Mouse (Mus musculus): ENCODE results near the gene Cenpb.

The Cenpb gene

DNA sequence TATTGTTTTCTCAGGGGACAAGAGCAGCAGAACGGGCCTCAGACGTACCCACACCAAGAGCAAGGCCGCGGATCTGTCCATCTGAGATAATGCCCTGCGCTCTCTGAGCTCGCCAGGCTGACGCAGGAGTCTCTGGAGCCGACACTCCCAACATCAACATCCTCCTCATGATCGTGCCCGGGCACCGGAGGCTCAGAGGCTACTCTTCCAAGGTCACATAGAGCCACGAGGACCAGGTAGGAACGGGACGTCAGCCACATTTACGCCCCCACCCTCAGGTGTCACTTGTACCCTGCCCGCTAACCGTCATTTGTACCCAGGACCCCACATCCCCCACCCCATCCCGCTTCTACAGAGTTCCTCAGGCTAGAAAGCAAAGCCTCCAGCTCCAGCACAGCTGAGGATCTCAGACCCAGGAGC is 20.4 kb downstream of the Cenpb start:
- no peak for TF ChIP-seq GATA4 (IDR thresholded peaks at IDR 0.05; ENCODE audit: insufficient replicate concordance, low read length)

DNA sequence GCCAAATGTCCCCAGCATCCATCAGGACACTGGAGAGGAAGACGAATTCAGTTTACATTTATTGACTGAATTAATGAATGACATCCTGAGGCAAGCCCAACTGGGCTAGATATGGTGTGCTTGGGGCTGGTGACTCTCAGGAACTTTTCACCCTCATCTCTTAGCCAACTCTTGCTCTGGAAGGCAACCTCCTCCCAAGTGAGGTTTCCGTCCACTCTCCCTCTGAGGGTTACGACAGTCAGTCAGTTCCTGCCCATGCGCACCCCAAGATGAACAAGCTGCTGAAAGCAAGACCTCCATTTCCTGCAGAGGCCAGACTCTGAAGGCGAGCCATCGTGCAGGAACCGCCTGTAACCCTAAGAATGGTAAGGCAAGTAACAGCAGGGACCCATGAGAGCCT is 22.9 kb downstream of the Cenpb start:
- no peak for TF ChIP-seq GATA4 (IDR thresholded peaks at IDR 0.05; ENCODE audit: insufficient replicate concordance, low read length)

DNA sequence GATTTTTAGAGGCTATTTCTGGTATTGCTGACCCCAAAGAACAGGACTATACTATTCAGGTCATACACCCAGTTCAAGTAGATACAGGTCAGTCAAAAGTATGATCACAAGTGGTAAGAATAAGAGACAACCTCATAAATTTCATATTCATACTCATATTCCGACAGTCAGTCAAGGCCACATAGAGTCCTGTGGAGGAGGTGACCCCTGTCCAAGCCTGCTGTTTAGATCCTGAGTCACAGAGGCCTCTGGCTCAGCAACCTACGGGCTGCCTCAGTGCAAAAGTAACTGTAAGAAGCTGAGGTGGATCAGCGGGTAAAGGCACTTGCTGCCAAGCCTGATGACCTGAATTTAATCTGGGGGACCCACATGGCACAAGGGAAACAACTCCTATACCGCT is 25.8 kb downstream of the Cenpb start:
- TF ChIP-seq GATA4 (IDR thresholded peaks at IDR 0.05; ENCODE audit: insufficient replicate concordance, low read length): no peak

DNA sequence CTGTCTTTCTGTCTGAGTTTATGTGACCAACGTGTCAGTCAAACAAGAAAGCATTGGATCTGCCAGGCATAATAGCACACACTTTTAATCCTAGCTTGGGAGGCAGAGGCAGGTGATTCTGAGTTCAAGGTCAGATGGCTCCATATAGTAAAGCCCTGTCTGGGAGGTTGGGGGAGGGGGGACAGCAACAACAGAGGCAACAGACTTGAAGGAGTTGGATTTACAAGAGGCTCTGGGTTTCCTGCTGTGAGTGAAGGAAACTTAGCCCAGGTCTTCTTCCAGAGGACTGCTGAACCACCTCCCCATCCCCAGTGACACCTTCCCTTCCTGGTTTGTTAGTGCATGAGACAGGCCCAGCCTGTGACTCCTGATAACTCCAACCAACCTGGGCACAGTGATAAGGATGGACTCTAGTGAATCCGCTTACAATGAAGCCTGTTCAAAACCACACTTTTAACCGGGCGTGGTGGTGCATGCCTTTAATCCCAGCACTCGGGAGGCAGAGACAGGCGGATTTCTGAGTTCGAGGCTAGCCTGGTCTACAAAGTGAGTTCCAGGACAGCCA is 27.6 kb downstream of the Cenpb start:
- TF ChIP-seq GATA4 (IDR thresholded peaks at IDR 0.05; ENCODE audit: insufficient replicate concordance, low read length): no peak

DNA sequence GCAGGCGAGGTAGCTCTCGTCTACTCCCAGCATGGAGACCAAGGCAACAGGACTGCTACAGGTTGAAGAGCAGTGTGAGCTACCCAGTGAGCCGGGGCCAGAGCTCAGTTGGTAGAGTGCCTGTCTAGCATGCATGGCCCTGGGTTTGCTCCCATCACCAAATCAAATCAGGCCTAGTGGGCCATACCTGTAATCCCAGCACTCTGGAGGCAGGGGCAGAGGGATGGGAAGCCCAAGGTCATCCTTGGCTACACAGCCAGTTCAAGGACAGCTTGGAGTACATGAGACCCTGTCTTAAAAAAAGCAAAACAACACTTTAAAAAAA is 30.7 kb downstream of the Cenpb start:
- no peak for TF ChIP-seq GATA4 (IDR thresholded peaks at IDR 0.05; ENCODE audit: insufficient replicate concordance, low read length)

DNA sequence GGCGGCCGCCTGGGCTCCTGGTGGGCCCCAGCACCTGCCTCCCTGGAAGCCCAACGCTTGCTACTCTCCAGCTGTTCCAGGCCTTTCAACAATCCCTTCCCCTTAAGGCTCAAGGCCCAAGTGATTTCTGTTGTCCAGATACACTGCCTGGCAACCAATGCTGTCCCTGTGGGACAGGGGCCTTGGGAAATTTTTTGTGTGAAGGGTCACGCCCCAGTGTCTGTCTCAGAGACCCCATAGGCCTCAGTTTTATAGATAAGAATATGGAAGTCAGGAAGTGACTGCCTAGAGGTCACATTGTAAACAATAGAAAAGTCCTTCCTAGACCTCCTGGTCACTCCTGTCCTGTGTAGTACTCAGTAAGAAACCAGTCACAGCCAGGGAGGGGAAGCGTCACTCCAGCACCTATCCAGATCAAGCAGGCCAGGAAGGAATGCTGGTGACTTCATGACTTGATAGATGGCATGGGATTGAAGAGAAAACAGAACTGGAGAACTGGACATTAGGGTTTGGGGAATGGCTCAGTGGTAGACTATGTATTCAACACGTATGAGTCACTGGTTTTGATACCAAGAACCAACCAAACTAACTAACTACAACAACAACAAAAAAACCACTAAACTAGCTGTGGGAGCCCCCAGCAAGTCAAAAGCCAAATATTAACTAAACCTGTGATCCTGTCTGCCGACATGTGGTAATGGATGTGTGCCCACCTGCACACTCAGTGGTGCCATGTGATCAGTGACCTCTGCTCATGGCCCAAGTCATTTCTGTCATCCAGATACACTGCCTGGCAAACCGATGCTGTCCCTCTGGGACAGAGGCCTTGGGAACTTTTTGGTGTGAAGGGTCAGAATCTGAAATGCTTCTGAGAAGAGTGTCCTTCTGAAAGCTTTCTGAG is 31.3 kb downstream of the Cenpb start:
- no peak; the same call in 1 of the 2 replicates for TF ChIP-seq GATA4 (IDR thresholded peaks at IDR 0.05; ENCODE audit: insufficient replicate concordance, low read length)

DNA sequence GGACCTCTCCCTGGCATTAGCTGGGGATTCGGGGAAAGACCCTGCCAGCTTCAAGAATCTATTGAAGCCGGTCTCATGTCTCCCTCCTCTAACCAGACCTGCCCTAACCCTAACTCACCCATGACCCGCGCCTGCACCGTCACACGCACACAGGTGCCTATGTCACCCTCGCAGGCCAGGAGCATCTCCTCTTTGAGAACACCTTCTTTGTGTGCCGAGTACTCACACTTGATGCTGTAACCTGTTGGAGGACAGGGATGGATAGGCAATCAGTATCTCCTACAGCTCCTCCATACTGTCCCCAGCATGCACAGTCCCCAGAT is 32.9 kb downstream of the Cenpb start:
- TF ChIP-seq GATA4 (IDR thresholded peaks at IDR 0.05; ENCODE audit: insufficient replicate concordance, low read length): no peak

DNA sequence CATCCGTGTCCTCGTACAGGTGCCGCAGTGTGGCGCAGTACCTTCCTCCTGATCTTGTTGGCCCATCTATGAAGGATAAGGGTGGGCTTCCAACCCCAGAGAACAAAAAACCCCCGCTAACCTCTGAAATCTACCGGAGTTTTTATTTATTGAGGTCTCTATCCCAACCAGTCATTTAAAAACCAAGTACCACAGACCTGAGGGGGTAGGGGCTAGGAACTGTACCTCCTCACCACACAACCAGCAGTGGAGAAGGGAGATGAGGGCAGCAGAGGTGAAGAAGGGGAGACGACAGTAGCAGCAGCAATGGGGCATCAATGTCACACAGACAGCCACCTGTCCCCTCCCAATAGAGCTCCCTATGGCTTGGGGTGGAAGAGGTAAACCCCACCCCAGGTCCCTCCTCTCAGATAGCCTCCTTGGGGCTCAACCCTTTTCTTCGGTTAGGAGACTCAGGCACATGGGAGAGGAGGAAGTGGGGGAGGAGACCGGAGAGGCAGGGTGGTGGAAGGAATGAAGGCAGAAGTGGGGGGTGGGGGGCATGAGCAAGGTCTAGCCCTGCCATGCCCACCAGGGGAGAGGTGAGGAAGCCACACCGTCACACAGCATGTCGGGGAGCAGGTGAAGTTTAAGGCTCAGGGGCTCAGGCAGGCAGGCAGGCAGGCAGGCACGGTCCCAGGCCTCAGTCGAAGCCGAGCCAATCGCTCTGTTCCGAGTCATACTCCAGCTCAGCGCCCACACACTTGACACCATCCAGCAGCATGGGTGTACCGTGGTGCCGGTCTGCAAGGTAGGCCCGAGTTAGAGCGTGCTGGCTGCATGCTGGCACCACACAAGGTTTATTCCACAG is 33.4 kb downstream of the Cenpb start:
- TF ChIP-seq GATA4 (IDR thresholded peaks at IDR 0.05; ENCODE audit: insufficient replicate concordance, low read length): no peak

DNA sequence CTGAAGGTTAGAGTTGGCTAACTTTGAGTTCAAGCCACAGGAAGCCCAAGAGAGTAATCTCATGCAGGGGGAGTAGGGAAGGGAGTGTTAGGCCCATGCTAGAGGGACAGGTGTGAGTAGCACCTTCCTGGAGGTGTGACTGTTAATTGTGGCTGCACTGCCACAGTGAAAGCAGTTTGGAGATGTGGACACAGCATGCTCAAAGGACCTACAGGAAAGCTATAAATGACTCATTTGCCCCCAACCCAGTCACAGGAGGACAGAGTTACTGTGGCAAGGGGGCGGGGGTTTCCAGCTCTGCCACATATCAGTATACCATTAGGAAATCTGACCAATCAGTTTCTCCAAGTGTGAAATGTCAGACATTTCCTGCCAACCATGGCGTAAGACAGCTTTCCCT is 34.3 kb downstream of the Cenpb start:
- TF ChIP-seq GATA4 (IDR thresholded peaks at IDR 0.05; ENCODE audit: insufficient replicate concordance, low read length): no peak

DNA sequence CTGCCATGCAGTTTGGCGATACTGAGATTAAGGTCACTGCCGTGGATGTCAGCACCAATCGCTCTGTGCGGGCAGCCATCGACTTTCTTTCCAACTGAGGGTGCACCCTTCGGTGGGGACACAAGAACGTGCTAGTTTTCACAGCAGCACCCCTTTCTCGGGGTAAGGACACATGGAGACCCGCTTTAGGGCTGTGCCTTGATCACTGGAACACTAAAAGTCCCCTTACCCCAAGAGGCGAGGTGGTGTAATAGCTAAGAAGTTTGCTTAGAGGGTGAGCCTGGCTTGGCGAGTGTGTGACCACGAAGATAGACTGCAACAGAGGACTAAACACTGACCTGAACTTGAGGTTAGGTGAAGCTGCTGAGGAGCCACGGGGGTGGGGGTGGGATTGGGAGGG is 34.7 kb downstream of the Cenpb start:
- no peak for TF ChIP-seq GATA4 (IDR thresholded peaks at IDR 0.05; ENCODE audit: insufficient replicate concordance, low read length)

DNA sequence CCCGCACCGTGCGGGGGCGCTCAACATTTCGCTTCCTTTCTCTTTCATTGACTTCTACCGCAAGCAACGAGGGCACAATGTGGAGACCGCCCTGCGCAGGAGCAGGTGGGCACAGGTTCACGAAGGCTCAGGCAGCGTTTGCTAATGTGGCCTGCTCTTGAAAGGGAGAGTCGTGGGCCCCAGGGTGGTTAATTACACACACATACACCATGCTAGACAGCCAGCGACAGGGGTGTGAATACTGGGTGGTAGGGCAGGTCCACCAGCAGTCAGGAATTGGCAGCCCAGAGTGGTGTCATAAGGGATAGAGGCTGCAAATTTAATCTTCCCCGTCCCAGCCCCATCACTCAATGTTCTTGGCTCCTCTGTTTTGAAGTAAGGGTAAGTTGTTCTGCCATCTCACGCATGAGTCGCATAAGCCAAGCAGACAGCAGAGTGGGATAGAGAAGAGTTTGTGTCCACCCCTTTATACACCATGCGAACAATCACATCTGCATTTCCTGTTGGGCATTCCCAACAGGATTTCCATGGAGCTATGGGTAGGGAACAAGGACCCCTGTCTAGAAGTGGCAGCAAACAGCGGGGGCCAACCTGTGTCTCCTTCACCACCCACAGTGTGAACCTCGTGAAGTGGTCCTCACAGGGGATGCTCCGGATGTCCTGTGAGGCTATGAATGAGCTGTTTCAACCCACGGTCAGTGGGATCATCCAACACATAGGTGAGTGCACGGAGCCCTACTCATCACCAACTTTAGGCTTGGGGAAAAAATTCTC is 36.7 kb downstream of the Cenpb start:
- TF ChIP-seq GATA4 (IDR thresholded peaks at IDR 0.05; ENCODE audit: insufficient replicate concordance, low read length): no peak

DNA sequence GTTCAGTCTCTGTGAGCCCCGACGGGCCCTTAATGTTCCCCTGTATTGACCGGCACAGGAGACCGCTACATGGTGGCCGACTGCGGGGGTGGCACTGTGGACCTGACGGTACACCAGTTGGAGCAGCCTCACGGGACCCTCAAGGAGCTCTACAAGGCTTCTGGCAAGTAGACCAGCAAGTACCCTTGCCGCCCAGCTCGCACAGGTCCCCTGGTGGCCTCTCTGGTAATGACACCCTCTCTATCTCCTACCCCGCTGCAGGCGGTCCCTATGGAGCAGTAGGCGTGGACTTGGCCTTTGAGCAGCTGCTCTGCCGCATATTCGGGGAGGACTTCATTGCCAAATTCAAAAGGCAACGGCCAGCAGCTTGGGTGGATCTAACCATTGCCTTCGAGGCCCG is 37.3 kb downstream of the Cenpb start:
- no peak for TF ChIP-seq GATA4 (IDR thresholded peaks at IDR 0.05; ENCODE audit: insufficient replicate concordance, low read length)

DNA sequence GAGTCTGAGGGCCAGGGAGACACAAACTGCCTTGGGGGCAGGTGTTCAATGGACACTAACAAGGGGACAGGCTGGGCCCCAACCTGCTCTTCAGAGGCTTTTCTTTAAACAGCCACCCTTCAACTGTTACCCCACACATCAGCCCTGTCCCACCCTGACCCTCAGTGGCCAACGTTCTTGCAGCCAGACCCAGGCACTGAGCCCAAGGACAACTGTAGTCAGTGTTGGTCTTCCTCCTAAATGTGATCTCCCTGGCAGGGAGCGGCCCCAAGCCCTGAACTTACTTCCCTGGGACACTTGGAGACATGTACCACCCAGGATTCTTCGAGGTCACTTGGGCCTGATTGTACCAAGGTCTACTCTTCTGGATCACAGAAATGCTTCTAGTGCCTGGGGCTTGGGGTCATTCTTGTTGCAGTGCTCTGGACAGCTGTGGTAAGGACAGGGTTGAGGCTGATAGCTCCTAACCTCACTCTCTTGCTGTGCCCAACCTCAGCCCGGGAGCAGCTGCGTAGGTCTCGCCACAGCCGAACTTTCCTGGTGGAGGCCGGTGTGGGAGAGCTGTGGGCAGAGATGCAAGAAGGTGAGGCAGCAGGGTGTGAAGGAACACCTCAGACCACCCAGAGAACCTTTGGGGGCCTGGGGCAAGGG is 38.4 kb downstream of the Cenpb start:
- TF ChIP-seq GATA4 (IDR thresholded peaks at IDR 0.05; ENCODE audit: insufficient replicate concordance, low read length): no peak

DNA sequence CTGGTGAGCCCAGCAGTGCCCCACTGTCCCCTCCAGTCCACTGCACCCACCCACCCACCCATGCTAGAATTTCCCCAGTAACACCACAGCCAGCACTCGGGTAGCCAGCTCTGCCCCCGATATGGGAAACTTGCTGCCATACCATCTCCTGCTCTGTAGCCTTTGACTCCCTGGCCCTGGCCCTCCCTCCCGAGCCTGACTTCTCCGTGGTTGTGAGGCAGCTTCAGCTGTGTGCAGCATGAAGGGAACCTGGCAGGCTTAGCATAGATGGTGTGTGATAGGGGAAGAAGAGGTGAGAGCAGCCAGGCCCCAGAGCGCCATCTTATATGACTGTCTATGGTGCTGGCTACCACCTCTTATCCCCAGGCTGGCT is 39.3 kb downstream of the Cenpb start:
- no peak for TF ChIP-seq GATA4 (IDR thresholded peaks at IDR 0.05; ENCODE audit: insufficient replicate concordance, low read length)

All from liver, adult (tissue).